In the genomic region with DNA sequence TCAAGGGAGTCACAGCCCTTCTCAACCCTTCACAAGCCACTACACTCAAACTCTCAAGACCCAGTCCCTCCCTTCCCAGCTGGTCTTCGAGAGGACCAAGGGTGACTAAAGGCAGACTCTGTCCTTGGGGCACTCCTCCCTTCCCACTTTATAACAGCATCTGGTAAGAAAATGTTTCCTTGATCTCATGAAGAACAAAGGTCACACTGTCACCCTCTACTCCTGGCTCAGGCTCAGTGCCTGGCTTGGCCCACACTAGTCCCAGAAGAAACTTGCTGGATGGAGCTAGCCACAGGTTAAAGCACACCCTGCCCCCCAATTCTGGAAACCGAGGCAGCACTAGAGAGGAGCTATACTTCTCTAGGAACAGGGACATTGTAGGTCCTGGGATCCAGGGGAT, we compare ENCODE assay signal across 29 mouse cellular contexts. TPM values are rescaled to one million over a fixed set of nuclear protein-coding genes. Genes with fewer than 3 reads are reported as not detected.
DNase-seq lines count a peak whose midpoint lies in the region; ATAC-seq and TF ChIP-seq lines count a peak whose summit lies in the region.
"Had no signal": no experiment of that assay in that cellular context is flagged by ENCODE, and none has a peak within 500 bp of the region (broad histone marks: within the 10 kb centered on the region; RNA-seq: fewer than 3 reads in every experiment).

No protein-coding gene starts in this region.

- H3K4me3 ChIP-seq in kidney, adult 2 months (ENCODE audit: insufficient read depth, low read depth, low read length) = no peak overlapping the region
- no peak overlapping the region for H3K4me3 ChIP-seq in brown adipose tissue, adult 24 weeks (ENCODE audit: insufficient read depth, low read depth, low read length)
- H3K4me3 ChIP-seq in kidney, postnatal 0 days (replicated peaks; ENCODE audit: low read depth, low read length) = no peak overlapping the region
- H3K4me3 ChIP-seq: embryonic facial prominence, embryonic 12.5 days; forebrain, embryonic 10.5 days; forebrain, embryonic 15.5 days; hindbrain, embryonic 10.5 days; hindbrain, embryonic 15.5 days; limb, embryonic 12.5 days; midbrain, embryonic 12.5 days; myocyte; neural tube, embryonic 13.5 days; stomach, embryonic 15.5 days had no signal

- H3K4me1 ChIP-seq in kidney, adult 2 months (ENCODE audit: control insufficient read depth, insufficient read depth, low read length) = peaks cover 59% of the 10 kb centered on the region
- peaks cover 57% of the 10 kb centered on the region for H3K4me1 ChIP-seq in brown adipose tissue, adult 24 weeks (ENCODE audit: control insufficient read depth, insufficient read depth, insufficient read length, low read length)
- peaks cover 48% of the 10 kb centered on the region for H3K4me1 ChIP-seq in kidney, postnatal 0 days (replicated peaks; ENCODE audit: insufficient read depth, low read length)

- WGBS in kidney, adult 2 months = 48% methylated on average over 2 of the region's 2 CpGs
- WGBS in kidney, postnatal 0 days = 49% methylated on average over 2 of the region's 2 CpGs

- no peak for TF ChIP-seq POLR2A in kidney, adult 2 months (IDR thresholded peaks at IDR 0.05; ENCODE audit: low read depth, low read length)

- H3K9me3 ChIP-seq in kidney, postnatal 0 days (replicated peaks; ENCODE audit: low read length) = no peaks in the 10 kb centered on the region
- H3K9me3 ChIP-seq: embryonic facial prominence, embryonic 12.5 days; forebrain, embryonic 10.5 days; forebrain, embryonic 15.5 days; hindbrain, embryonic 10.5 days; hindbrain, embryonic 15.5 days; limb, embryonic 12.5 days; midbrain, embryonic 12.5 days; neural tube, embryonic 13.5 days; stomach, embryonic 15.5 days had no signal

- H3K27ac ChIP-seq in kidney, adult 2 months (ENCODE audit: insufficient read depth, low read depth, low read length) = 0 out of 2 replicates have a peak overlapping the region, but pooled peaks have one; percentile 4
- peak overlapping the region; percentile 14; the same call in 1 of the 2 replicates for H3K27ac ChIP-seq in brown adipose tissue, adult 24 weeks (replicated peaks; ENCODE audit: low read depth, low read length)
- H3K27ac ChIP-seq in kidney, postnatal 0 days = peak overlapping the region; percentile 10; the same call in 1 of the 2 replicates
- H3K27ac ChIP-seq: embryonic facial prominence, embryonic 12.5 days; forebrain, embryonic 10.5 days; forebrain, embryonic 15.5 days; hindbrain, embryonic 10.5 days; hindbrain, embryonic 15.5 days; limb, embryonic 12.5 days; midbrain, embryonic 12.5 days; neural tube, embryonic 13.5 days; stomach, embryonic 15.5 days had no signal

- ATAC-seq in kidney, postnatal 0 days (replicated peaks; ENCODE audit: low FRiP score, low read depth) = no peak
- ATAC-seq: activated CD4-positive, CD25-positive, alpha-beta regulatory T cell, adult 4 months; forebrain, embryonic 15.5 days; inflammation-experienced regulatory T-cells, adult 6 months had no signal

- no peak for TF ChIP-seq CTCF in kidney, adult 2 months (conservative IDR thresholded peaks at IDR 0.05; ENCODE audit: insufficient read depth, insufficient read length, low read depth, low read length)
- no peak for TF ChIP-seq CTCF in kidney, postnatal 0 days (IDR thresholded peaks at IDR 0.05; ENCODE audit: low read depth)

- no peak overlapping the region for H3K9ac ChIP-seq in kidney, postnatal 0 days (ENCODE audit: low read depth, low read length)
- H3K9ac ChIP-seq: embryonic facial prominence, embryonic 12.5 days; forebrain, embryonic 15.5 days; hindbrain, embryonic 15.5 days; limb, embryonic 12.5 days; midbrain, embryonic 12.5 days; neural tube, embryonic 13.5 days; stomach, embryonic 15.5 days had no signal

- DNase-seq in adrenal gland, postnatal 14 days = peak; percentile 23
- DNase-seq in adrenal gland, postnatal 4 days (ENCODE audit: low spot score in 2 of 2) = no peak
- DNase-seq in kidney, adult 2 months = peak; percentile 83
- no peak for DNase-seq in kidney, postnatal 4 days
- no peak for DNase-seq in kidney, postnatal 0 days (ENCODE audit: low spot score)
- no peak for DNase-seq in spleen, adult 18-20 months
- no peak for DNase-seq in lung, postnatal 4 days
- DNase-seq: adrenal gland, adult 2 months; cerebellum, adult 11-12 months; cerebellum, adult 9-11 months; embryo, embryonic 11 days; heart, postnatal 14 days; lung, adult 2 months; lung, postnatal 10 days; thymus, postnatal 14 days had no signal

- no peaks in the 10 kb centered on the region for H3K27me3 ChIP-seq in kidney, adult 2 months (replicated peaks; ENCODE audit: control insufficient read depth, insufficient read depth, low read length)
- no peaks in the 10 kb centered on the region for H3K27me3 ChIP-seq in kidney, postnatal 0 days (ENCODE audit: insufficient read depth, low read length)
- H3K27me3 ChIP-seq: CH12.LX; embryonic facial prominence, embryonic 12.5 days; forebrain, embryonic 15.5 days; hindbrain, embryonic 15.5 days; limb, embryonic 12.5 days; midbrain, embryonic 12.5 days; neural tube, embryonic 13.5 days; stomach, embryonic 15.5 days had no signal

- no peak overlapping the region for H3K4me2 ChIP-seq in kidney, postnatal 0 days (ENCODE audit: low read length)
- H3K4me2 ChIP-seq: embryonic facial prominence, embryonic 12.5 days; forebrain, embryonic 15.5 days; hindbrain, embryonic 15.5 days; limb, embryonic 12.5 days; midbrain, embryonic 12.5 days; neural tube, embryonic 13.5 days; stomach, embryonic 15.5 days had no signal

- no peaks in the 10 kb centered on the region for H3K36me3 ChIP-seq in kidney, adult 2 months (ENCODE audit: control insufficient read depth, insufficient read depth, low read length)
- H3K36me3 ChIP-seq in kidney, postnatal 0 days (ENCODE audit: insufficient read depth, low read length) = no peaks in the 10 kb centered on the region
- H3K36me3 ChIP-seq: hindbrain, embryonic 15.5 days; stomach, embryonic 15.5 days had no signal

RNA-seq across cellular contexts. Expression of gene Tet3, which starts 13.1 kb away (rescaled TPM):
- 49.9 and 61.8 TPM in 2 replicates for total RNA-seq in adrenal gland, postnatal 14 days (2021)
- total RNA-seq in adrenal gland, postnatal 4 days (2021) = 10 to 100 TPM; 79.0 to 79.5 TPM
- polyA plus RNA-seq in kidney, adult 2 months (2012; rRNA removed) = 7.1 and 8.0 TPM in 2 replicates
- 5.0 and 7.0 TPM in 2 replicates for polyA plus RNA-seq in brown adipose tissue, adult 24 weeks (2012; ENCODE audit: insufficient read depth, insufficient read length, missing spikeins)
- 32.3 and 33.0 TPM in 2 replicates for polyA plus RNA-seq in kidney, postnatal 0 days (2015; fragmentation: Nextera tagmentation; extraction: Ambion mirVana)

Comparison
In these comparisons a context has a peak if more than half of its experiments do, and no peak if none do; other contexts are left out.
1. DNase-seq: peak in adrenal gland, postnatal 14 days (single experiment) and kidney, adult 2 months (single experiment); none in adrenal gland, postnatal 4 days (0 of 2), kidney, postnatal 4 days (0 of 2), kidney, postnatal 0 days (single experiment), spleen, adult 18-20 months (0 of 2) and lung, postnatal 4 days (0 of 2).
2. Peak in every context shown above with its lines, with median percentiles within 50 percentile points of each other: H3K27ac ChIP-seq.